Mouse (Mus musculus) thymus, adult 2 months (tissue): ENCODE measurements around the gene Slc17a5.
"Not testable (repeated sequence)": the region's sequence is repeated elsewhere in the genome, so short reads cannot be mapped to it uniquely, and the experiment has no call there.

Source experiments
- CTCF ChIP-seq: fragments of 200-500 bp; IDR thresholded peaks from 2 replicates; pipeline ENCODE4 v1.5.1; 2012; ENCODE audit warnings: mild to moderate bottlenecking, control low read depth, low read length, moderate library complexity, borderline replicate concordance; ENCODE audit not compliant: control insufficient read depth, poor library complexity, insufficient read depth; ENCODE audit errors: extremely low read depth
- POLR2A ChIP-seq: fragments of 200-500 bp; IDR thresholded peaks from 2 replicates; pipeline ENCODE4 v1.6.1; 2012; ENCODE audit warnings: mild to moderate bottlenecking, low read length, control low read depth, moderate library complexity; ENCODE audit not compliant: control insufficient read depth, poor library complexity, insufficient read depth; ENCODE audit errors: extremely low read depth

GRCm38 (mm10) chr9:78517237-78517636 is 70.6 kb downstream of the Slc17a5 start:
- not testable (repeated sequence) for TF ChIP-seq CTCF, POLR2A
